Mouse (Mus musculus): ENCODE results near the gene Krt76.

Gene Krt76

DNA sequence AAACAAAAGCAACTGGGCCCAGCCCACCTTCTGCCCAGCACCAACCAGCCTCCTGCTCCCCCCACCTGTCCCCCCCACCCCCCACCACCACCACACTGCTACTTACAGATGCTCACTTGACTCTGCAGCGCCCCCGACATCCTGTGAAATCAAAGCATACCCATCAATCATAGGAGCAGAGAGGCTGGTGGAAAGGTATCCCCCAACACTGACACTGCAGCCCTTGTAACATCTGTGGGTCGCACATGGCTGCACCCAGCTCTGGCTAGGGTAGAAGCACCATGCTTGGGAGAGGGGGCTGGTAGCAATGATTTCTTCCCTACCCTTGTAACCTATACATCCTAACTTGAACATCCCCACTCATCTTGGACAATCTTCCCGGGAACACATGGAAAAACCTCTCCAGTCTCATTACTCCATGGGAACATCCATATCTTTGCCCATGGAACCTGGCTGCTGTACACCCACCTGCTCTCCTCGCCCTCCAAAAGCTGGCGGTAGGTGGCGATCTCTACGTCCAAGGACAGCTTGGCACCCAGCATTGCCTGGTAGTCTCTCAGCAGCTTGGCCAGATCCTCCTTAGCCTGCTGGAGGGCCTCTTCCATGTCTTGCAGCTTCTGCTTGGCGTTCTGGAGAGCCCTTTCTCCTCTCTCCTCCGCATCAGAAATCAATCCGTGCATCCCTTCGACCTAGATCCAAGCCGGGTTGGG, 32.1 kb downstream of the Krt76 start:
- no peak for DNase-seq (ENCODE audit: low read depth in 2 of 2, low spot score in 2 of 2)

GRCm38 (mm10) chr15:101859735-101860170, 33.0 kb downstream of the Krt76 start:
- peak in 1 of 2 experiments; percentile 12 for DNase-seq (ENCODE audit: low read depth in 2 of 2, low spot score in 2 of 2)

DNA sequence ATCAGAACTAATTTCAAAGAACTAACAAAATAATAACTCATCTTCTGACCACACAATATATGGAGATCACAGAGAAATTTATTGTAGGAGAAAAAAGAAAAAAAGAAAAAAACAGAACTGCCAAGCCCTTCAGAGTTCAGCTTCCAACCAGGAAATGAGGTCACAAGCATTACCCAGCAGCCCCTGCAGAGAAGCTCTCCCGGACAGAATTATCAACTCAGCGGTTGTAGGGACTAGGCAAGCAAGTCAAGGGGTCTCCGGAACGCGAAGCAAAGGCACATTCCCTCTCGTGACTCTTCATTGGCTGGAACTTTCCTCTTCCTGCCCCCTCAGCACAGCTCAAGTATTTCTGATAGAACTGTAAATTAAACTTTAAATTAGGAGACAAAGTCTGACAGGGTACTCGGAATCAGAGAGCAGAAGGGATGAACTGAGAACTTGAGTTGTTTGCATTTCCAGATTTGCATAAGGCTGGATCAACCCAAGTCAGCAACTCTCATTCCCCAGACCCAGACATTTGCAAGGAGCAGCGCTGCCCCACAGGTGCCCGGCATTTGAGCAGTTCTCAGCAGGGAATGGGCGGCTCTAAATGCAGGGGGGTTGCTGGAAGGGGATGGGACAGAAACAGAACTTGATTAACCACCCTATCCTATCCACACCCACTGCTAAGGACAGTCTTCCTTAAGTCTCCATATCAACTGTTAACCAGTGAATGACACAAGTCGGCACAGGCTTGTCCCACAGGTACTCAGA, 33.9 kb downstream of the Krt76 start:
- no peak for DNase-seq (ENCODE audit: low read depth in 2 of 2, low spot score in 2 of 2)

DNA sequence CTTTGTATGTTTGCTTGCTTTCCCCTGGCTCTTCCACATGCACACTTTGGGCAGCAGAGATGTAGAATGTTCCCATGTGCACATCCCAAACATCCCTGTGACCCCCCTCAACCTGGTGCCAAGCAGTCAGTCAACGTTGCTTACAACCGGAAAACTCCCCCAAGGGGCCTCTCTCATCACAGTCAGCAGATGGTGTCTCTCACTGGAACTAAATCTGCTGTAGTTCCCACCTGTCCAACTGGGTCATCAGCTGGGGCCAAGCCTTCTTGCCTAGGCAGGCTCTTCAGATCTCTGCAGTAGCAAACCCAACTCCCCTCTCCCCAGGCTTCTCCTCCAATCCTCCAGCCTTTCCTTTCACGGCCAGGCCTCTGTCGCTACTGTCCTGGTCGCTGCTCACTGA, 36.0 kb downstream of the Krt76 start:
- no peak for DNase-seq (ENCODE audit: low read depth in 2 of 2, low spot score in 2 of 2)

GRCm38 (mm10) chr15:101855732-101856131, 37.0 kb downstream of the Krt76 start:
- no peak for DNase-seq (ENCODE audit: low read depth in 2 of 2, low spot score in 2 of 2)

DNA sequence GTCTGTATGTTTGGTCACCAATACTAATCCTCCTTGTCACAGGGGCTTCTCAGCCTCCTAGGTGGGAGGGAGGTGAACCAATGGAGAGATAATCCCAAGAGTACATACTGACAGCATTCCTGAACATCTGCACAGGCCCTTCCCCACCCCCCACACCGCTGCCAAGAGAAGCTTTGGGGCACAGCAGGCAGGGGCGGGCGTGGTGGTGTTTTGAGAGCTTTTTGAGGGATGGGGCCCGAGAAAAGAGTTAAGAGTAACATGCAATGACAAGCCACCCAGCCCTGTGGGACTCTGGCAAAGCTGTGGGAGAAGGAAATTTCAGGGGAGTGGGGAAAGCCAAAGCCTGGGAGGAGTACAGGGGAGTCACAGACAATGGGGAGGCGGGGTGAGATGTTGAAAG, 38.4 kb downstream of the Krt76 start:
- no peak for DNase-seq (ENCODE audit: low read depth in 2 of 2, low spot score in 2 of 2)

- DNase-seq (ENCODE audit: low read depth in 2 of 2, low spot score in 2 of 2), result no peak
These were observed 40.1 kb downstream of the Krt76 start for GRCm38 (mm10) chr15:101852571-101852970.

DNA sequence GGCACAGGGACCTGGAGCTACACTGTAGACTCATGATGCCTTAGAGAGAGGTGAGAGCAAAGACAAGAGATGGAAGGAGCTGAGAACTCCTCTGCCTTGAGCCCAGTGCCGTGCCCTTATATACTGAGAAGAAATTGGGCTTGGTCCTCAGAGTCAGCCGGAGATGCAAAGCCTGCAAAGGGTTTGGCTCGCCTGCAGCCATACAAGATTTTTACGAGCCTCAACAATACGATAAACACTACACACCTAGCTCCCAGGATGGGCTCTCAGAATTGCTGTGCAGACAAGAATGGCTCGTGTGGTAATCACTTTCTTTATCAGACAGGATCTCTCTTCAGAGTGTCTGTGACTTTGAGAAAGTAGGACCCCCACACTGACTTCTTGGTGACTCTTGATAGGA, 42.0 kb downstream of the Krt76 start, which contains the start of gene Krt1:
TSS of gene Krt1 (minus strand) at position 101 of the 400 bp plus-strand sequence.
- DNase-seq (ENCODE audit: low read depth in 2 of 2, low spot score in 2 of 2), result no peak

DNA sequence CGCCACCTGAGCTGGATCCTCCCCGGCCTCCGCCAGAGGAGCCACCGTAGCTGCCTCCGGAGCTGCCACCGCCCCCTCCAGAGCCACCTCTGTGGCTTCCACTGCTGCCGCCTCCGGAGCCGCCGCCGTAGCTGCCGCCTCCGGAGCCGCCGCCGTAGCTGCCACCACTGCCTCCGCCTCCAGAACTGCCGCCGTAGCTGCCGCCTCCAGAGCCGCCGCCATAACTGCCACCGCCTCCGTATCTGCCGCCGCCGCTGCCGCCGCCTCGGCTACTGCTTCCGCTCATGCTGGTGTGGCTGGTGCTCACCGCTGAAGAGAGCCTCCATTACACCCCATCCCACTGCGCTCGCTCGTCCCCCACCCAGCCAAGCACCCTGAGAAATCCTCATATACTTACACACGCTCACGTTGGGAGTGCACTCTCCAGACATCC, 46.7 kb downstream of the Krt76 start:
- DNase-seq (ENCODE audit: low read depth in 2 of 2, low spot score in 2 of 2), result peak; percentile 10 to 20

- DNase-seq (ENCODE audit: low read depth in 2 of 2, low spot score in 2 of 2), result no peak
These were observed 49.5 kb downstream of the Krt76 start for GRCm38 (mm10) chr15:101843192-101843591.

- DNase-seq (ENCODE audit: low read depth in 2 of 2, low spot score in 2 of 2), result no peak
These were observed 57.9 kb downstream of the Krt76 start for GRCm38 (mm10) chr15:101834784-101835328.

Data from CD8-positive naive resting alpha-beta T cell, adult 2 months (primary cell).